Mouse (Mus musculus) c-Kit-positive CD71-negative TER-119-negative erythroid progenitor cells, embryonic 14.5 days (primary cell): ENCODE measurements around the gene Vwa8.

Source experiments
- DNase-seq: peaks from one replicate; pipeline ENCODE4 v3.0.0-alpha.2; 2013; ENCODE audit warnings: low read depth

Gene Vwa8

DNA sequence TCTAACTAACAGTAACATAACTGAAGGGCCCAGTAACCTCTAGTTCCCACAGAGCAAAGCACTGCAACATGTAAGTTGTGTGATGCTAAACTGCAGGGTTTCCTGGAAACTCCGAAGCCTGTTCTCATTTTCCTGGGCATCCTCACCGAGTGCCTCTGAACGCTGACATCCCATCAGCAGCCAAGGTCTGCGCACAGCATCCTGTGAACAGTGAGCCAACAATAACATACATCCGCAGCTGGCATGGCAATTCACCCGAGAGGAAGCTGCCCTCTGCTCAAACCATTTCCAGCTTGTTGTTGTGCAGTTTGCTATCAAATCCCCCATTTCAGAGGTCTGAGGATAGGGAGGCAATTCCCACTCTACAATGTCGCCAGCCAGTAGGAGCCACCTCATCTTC lies 334.4 kb downstream of the Vwa8 start:
- DNase-seq: no peak

DNA sequence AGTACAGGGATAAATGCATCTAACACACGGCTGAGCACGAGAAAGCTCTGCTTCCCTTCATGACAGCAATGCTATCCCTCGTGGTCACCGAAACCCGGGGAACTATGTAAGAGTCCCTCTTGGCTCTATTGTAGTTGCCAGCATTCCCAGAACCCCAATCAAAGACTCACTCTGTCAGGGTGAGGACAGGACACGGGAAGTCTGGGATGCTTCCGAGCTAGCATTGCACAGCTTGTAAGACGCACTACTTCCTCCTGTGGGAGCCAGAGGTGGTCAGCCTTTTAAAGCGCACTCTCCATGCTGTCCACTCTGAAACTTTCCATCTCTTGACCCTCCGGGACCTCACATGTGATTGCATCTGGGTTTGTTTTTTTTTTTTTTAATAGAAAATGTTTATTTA lies 335.2 kb downstream of the Vwa8 start:
- DNase-seq: no peak

- no peak for DNase-seq
Measured at GRCm38 (mm10) chr14:79185018-79185685, 336.3 kb downstream of the Vwa8 start.

DNA sequence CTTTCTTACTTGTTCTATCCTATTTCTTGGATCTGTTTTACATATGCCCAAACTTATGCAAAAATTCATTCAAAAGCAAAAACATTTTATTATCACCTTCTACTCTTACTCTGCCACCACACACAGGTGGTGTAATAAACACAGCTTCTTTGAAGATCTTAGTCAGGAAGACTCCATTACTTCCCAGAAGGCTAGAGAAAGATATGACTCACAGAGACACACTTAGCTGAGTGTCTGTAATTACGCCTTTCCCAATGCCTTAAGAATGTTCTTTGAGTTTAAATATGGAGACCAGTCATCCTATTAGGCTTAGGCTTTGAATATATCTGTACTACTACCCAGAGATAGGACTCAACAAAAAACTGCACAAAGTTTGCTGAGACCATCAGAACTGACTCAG lies 338.1 kb downstream of the Vwa8 start:
- no peak for DNase-seq

DNA sequence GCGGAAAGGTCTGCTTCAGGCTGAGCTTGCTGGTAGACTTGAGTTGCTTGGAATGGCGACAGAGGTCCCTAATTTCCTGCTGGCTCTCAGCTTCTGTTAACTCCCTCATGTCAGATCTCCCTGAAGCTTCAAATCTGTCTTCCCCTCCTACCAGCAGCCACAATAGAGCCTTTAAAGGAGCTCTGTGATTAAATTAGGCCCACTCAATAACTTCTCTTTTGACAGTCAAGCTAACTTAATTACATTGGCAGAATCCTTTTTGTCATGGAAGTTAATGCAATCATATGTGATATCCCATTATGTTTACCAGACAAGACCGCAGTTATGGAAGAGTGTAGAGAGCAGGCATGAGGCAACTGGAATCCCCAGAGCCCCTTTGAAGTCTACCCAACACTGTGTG lies 347.9 kb downstream of the Vwa8 start:
- no peak for DNase-seq

- DNase-seq: no peak
Measured at GRCm38 (mm10) chr14:79198066-79198465, 349.2 kb downstream of the Vwa8 start.

DNA sequence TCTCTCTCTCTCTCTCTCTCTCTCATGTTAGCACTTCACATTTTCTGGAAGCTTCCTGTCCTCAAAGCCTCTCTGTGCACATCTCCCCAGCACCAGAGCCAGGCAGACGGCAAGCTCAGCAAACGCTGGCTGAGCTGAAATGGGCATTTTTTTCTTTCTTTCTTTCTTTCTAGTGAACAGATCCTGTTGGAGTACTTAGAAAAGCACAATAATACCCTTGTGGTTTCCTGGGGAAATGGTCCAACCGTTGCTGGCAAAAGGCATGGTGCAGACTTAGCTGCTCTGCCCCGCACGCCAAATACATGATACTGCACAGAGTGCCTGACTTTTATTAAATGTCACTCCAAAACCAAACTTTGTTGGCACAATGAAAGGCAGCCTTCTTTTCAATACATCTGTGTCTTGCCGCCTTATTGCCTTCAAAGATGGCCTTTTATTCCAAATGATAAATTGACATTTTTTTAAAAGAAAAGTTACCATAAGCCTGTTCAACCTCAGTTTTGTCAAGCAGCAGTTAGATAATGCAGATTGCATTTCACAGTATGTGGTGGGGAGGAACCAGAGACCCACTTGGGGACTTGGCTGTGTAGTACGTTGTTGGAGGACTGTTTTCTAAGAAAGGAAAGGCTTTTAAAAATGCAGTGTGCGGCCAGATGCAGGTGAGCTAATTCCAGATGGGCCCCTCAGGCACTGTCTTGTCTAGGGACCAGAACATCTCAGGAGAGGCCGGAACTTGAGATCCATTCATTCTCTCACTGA lies 351.5 kb downstream of the Vwa8 start:
- DNase-seq: no peak

- no peak for DNase-seq
Measured at GRCm38 (mm10) chr14:79200892-79201285, 352.0 kb downstream of the Vwa8 start.

DNA sequence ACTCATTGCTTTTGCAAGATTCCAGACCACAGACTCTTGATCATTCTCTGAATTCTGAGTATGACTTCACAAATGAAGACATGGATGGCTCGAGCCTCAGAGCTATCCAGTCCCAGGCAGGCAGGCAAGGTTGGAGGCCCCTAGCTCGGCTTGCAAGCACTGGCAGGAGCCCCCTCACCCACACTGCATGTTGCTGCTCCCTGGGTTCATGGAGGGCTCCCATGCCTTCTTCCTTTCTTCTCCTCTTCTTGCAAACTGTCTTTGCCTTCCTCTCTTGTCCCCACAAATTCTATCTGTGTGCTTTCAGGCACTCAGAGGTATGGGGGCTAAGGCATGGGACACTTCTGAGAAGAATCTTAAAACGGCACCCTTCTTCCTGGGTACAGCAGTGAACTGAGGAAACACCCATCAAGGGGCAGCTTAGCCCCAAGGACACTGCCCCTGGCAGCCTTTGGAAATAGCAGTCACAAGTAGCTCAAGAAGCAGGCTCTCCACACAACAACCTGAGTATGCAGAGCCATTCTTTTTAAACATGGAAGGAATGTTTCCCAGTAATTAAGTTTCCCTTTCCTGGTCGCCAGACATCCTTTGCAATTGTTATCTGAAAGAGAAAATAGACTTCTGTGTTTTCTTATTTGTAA lies 354.0 kb downstream of the Vwa8 start:
- no peak for DNase-seq

GRCm38 (mm10) chr14:79203496-79204158 lies 354.8 kb downstream of the Vwa8 start:
- DNase-seq: no peak

DNA sequence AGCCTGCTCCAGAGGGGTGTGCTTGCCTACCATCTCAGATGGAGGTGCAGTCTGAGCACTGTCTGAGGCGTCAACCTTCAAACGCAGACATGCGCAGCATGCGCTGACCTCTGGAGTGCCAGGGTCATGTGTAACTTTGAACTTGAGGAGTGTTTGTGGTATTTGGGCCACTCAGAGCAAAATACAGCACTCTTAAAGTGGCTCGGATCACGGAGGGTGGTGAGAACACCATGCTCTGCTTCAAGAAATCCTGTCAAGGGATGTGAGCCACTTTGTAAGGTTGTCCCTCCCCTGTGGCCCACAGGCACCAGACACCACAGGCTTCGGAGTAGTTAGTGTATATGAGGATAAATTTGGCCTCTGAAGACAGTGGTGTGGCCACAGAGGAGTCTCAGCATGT lies 356.0 kb downstream of the Vwa8 start:
- DNase-seq: no peak

GRCm38 (mm10) chr14:79206210-79206609 lies 357.4 kb downstream of the Vwa8 start:
- DNase-seq: no peak

DNA sequence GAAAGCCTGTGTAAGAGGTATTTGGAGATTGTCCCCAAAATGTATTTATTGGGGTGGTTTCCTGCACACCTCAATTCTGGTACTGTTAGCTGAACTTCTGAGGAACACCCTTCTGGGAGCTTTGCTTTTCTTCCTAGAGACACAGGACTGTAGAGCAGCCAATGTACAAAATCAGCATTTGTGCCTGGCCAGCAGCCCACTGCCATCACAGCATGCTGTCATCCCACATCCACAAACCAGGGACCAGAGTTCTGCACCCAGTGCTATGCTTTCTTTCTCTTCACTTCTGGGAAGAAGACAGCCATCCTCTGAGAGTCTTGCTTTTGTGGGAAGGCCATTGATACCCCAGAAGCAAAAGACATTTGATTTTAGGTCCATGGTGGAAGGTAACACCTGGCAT lies 359.6 kb downstream of the Vwa8 start:
- no peak for DNase-seq

DNA sequence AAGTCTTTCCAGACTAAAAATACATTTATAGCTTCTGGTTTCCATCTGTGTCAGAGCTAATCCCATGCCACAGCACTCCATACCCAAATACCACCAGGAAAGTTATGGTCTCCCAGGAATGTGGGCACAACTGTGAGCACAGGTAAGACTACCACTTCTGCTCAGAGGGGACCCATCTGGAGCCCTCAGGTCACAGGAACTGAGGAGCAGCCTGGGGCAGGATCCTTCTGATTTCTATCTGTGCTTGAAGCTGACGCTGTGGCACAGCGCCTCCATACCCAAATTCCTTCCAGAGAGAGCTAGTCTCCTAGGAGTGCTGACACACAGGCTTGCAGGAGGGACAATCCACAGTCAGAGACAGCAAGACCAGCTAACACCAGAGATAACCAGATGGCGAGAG lies 361.0 kb downstream of the Vwa8 start:
- no peak for DNase-seq

DNA sequence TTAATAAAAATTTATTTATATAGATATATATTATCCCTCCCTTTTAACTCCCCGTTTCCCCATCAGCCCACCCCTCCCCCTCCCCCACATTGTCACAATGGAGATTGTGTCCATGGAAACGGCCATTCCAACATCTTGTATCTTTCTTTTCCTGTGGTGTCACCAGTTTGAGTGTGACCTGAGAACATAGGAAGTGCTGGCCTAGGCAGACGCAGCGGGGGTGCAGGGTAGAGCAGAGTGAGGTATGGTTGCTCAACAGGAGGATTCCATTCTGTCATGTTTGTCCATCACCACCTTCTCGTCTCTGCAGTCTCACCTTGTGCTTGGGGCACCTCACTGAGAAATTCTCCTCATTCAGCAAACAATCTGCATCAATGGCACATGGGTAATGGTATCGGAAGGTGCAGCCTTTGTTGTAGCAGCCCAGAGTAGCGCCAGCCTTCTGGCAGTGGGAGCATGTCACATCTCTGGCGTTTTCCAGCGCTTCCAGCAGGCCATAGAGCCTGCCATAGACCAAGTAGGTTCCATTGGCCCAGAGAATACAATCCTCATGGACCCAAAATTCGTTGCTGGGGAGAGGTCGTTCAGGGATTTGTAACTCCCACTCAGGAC lies 363.6 kb downstream of the Vwa8 start:
- DNase-seq: no peak

DNA sequence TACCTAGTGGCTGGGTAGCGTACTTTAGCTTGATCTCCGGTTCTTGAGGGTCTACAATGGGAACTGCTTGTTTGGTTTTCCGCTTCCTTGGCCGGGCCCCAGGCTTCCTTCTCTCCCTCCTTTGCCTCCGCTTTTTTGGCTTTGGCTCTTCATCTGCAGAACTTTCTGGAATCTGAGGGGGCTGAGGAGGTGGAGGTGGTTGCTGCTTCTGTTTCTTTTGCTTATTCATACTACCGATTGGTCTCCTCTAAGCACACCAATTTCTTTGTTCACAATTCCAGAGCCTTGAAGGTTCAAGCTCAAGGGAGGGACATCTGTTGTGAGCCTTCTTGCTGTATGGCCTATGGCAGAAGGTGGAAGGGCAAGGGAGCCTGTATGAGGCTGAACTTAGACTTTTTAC lies 365.3 kb downstream of the Vwa8 start:
- no peak for DNase-seq

- no peak for DNase-seq
Measured at GRCm38 (mm10) chr14:79214660-79215249, 365.9 kb downstream of the Vwa8 start.

DNA sequence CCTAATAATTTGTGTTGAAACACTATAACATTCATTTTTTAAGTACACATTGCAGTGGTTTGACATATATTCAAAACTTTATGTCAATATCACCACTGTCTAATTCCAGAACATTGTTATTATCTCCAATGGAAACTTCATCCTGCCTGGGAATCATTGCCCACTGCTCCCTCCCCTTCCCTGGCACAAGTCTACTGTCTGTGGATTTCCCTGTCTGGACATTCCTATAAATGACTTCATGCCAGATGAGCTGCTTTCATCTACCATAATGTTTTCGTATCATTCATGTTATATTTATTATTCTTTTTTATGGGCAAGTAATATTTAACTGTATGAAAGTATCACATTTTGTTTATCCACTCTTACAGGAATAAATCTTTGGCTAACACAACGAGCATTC lies 367.5 kb downstream of the Vwa8 start:
- no peak for DNase-seq

DNA sequence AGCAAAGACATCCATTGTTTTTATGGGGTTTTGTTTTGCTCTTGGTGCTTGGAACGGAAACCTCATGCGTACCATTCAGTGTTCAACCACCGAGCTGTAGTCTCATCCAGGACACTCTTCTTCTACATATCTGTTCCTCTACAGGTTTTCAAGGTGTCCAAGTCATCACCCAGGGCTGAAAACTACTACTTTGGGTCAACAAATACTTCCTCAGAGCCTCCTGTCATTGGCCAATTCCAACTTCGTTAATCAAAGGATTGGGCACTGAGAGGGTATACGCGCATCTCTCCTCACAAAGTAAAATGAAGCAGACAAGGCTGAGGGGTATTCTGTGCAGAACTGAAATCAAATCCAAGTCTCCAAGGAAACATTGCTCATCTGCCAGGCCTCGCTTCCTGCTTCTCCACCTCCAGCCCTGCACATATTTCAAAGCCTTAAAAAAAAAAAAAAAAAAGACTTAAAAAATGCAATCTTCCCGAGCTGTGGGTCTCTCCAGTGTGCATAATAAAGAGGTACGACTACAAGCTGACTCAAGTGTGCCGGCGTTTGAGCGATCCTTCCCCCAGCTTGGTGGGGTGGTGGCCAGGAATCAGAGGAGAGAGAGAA lies 374.7 kb downstream of the Vwa8 start:
- no peak for DNase-seq

GRCm38 (mm10) chr14:79225458-79225857 lies 376.6 kb downstream of the Vwa8 start:
- no peak for DNase-seq

DNA sequence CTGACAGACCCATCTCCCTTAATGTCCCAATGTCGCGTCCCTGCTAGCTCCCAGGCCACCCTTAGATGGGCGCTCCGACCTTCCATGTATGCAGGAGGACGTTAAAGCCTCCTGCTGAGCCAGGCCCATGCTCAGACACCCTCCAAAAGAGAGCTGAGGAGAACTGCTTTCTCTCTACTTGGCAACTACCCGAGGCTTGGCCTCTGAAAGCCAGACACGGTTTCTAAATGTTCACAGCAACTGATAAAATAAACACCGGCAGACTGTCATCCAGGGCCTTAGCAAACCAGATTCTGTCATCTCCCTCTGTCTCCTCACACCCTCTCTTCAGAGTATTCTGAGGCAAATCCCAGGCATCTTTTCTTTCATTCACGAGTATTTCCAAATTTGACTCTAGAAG lies 377.2 kb downstream of the Vwa8 start:
- no peak for DNase-seq

GRCm38 (mm10) chr14:79226741-79227140 lies 377.9 kb downstream of the Vwa8 start:
- no peak for DNase-seq
